Mouse (Mus musculus) heart, embryonic 10.5 days (tissue): ENCODE data around the gene Nmt2. TPM values are rescaled to one million over a fixed set of nuclear protein-coding genes. Genes with fewer than 3 reads are reported as not detected.

Experiments used
- polyA plus RNA-seq: library from polyadenylated mRNA; unstranded; fragments of >200 nt; fragmentation: Nextera tagmentation; extraction: Ambion mirVana; gene quantifications from 2 replicates; pipeline ENCODE4 v1.2.1, GENCODE M21; 2016

Gene Nmt2
- polyA plus RNA-seq, 1 experiment from 2014 or later = 39.0 TPM

Other genes with a start within 250 kb of the Nmt2 start
- 34.0 and 35.3 TPM in 2 replicates for gene Fam171a1, start 170.0 kb upstream of the Nmt2 start, polyA plus RNA-seq
- gene Rpp38, start 48.4 kb downstream of the Nmt2 start, polyA plus RNA-seq = 12.7 and 18.9 TPM in 2 replicates
- gene Acbd7, start 52.0 kb downstream of the Nmt2 start, polyA plus RNA-seq = 0.30 and 0.82 TPM in 2 replicates
- not detected in 2 replicates for gene Olah, start 113.0 kb downstream of the Nmt2 start, polyA plus RNA-seq
- gene Meig1, start 138.4 kb downstream of the Nmt2 start, polyA plus RNA-seq = not detected in 2 replicates
- gene Dclre1c, start 139.9 kb downstream of the Nmt2 start, polyA plus RNA-seq = 6.3 and 6.7 TPM in 2 replicates
- 12.7 and 20.0 TPM in 2 replicates for gene Suv39h2, start 190.8 kb downstream of the Nmt2 start, polyA plus RNA-seq
- gene Gm45902, start 228.6 kb downstream of the Nmt2 start, polyA plus RNA-seq = 6.8 and 8.1 TPM in 2 replicates
- 116 and 123 TPM in 2 replicates for gene Hspa14, start 228.6 kb downstream of the Nmt2 start, polyA plus RNA-seq
- 0.05 and 0.20 TPM in 2 replicates for gene Cdnf, start 228.8 kb downstream of the Nmt2 start, polyA plus RNA-seq